Mouse (Mus musculus) ES-Bruce4 (cell line): ENCODE measurements around the gene Tmco4. TPM values are rescaled to one million over a fixed set of nuclear protein-coding genes. Genes with fewer than 3 reads are reported as not detected.

Experiments
- H3K27ac ChIP-seq: 2 replicates; pipeline ENCODE4 v1.5.1; 2012; ENCODE audit warnings: low read length, inconsistent platforms; ENCODE audit not compliant: insufficient read depth
- H3K27me3 ChIP-seq: 2 replicates; pipeline ENCODE4 v1.6.1; 2012; ENCODE audit warnings: mild to moderate bottlenecking, low read length, inconsistent platforms; ENCODE audit not compliant: control insufficient read depth, poor library complexity, insufficient read depth, severe bottlenecking
- H3K36me3 ChIP-seq: 2 replicates; pipeline ENCODE4 v1.6.1; 2012; ENCODE audit warnings: inconsistent platforms, mild to moderate bottlenecking, low read length, moderate library complexity; ENCODE audit not compliant: control insufficient read depth, poor library complexity, insufficient read depth, severe bottlenecking
- H3K4me1 ChIP-seq: one replicate; pipeline ENCODE4 v1.8.1; 2011; ENCODE audit warnings: low read length; ENCODE audit not compliant: control insufficient read depth, insufficient read depth
- H3K4me3 ChIP-seq: 2 replicates; pipeline ENCODE4 v1.5.1; 2011; ENCODE audit warnings: low read depth, mild to moderate bottlenecking, low read length
- H3K9ac ChIP-seq: 2 replicates; pipeline ENCODE4 v1.6.1; 2012; ENCODE audit warnings: low read depth, mild to moderate bottlenecking, inconsistent platforms; ENCODE audit not compliant: poor library complexity, severe bottlenecking
- H3K9me3 ChIP-seq: replicated peaks from 2 replicates; pipeline ENCODE4 v1.6.1; 2012; ENCODE audit warnings: mild to moderate bottlenecking, low read length, inconsistent platforms; ENCODE audit not compliant: control insufficient read depth, poor library complexity, insufficient read depth, severe bottlenecking
- CTCF ChIP-seq: IDR thresholded peaks from one replicate; pipeline ENCODE4 v1.8.1; 2011; ENCODE audit warnings: low read depth, low read length
- EP300 ChIP-seq: IDR thresholded peaks from 2 replicates; pipeline ENCODE4 v1.6.1; 2011; ENCODE audit warnings: low read depth, low read length; ENCODE audit not compliant: insufficient read depth
- POLR2A ChIP-seq: IDR thresholded peaks from one replicate; pipeline ENCODE4 v1.8.1; 2011; ENCODE audit warnings: low read length; ENCODE audit not compliant: insufficient read depth
- polyA plus RNA-seq: library from polyadenylated mRNA; stranded (reverse); fragments of >200 nt; gene quantifications from 2 replicates; pipeline ENCODE4 v1.2.4, GENCODE M21; 2011; ENCODE audit warnings: low read depth; ENCODE audit not compliant: missing spikeins, insufficient read depth, insufficient read length

The Tmco4 gene
- polyA plus RNA-seq, 1 experiment, result 3.9 TPM

- Histone ChIP-seq H3K9me3 (no peaks in the 10 kb centered on the region), H3K36me3 (no peaks in the 10 kb centered on the region), H3K27ac (no peak overlapping the region), H3K4me1 (no peaks in the 10 kb centered on the region), H3K4me3 (no peak overlapping the region), H3K27me3 (no peaks in the 10 kb centered on the region), H3K9ac (no peak overlapping the region)
- no peak for TF ChIP-seq CTCF
- no peak for TF ChIP-seq POLR2A
- TF ChIP-seq EP300, result no peak
These were observed 108.7 kb downstream of the Tmco4 start for GRCm38 (mm10) chr4:139081270-139081931.

DNA sequence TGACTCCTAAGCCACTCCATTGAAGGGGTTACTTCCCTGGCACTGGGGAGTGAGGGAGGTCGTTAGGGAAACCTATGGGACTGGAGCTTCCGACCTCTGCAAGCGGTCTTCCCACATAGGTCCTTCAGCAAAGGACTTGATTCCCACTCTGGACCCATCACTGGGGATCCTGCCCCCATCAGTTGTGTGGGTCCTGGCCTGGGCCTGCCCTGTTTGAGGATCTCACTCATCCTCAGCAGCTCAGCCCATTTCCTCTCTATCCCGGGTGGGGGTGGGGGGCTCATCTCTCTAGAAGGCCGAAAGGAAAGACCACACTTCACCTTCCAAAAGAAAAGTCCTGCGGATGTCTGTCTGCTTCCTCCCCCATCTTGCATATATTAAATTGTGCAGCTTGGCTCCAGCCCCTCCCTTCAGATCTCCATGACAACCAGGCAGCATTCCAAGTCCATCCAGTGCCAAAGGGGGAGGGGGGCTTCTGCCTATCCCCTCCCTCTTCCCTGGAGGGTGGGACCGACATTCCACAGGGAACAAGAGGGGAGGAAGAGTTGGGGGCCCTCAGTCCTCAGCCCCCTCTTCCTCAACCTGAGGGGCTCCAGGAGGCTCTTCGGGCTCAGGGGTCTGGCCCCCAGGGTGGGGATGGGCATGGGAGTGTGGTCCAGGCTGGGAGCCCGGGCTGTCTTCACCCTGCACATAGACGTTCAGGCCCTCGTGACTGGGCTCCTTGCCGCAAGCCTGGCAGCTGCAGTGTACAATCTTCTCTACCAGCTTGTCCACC is 110.3 kb downstream of the Tmco4 start:
- H3K9me3 ChIP-seq, result no peaks in the 10 kb centered on the region
- no peak overlapping the region for H3K4me3 ChIP-seq
- H3K9ac ChIP-seq, result no peak overlapping the region
- no peaks in the 10 kb centered on the region for H3K27me3 ChIP-seq
- H3K4me1 ChIP-seq, result no peaks in the 10 kb centered on the region
- H3K36me3 ChIP-seq, result no peaks in the 10 kb centered on the region
- H3K27ac ChIP-seq, result no peak overlapping the region
- TF ChIP-seq POLR2A, result no peak

GRCm38 (mm10) chr4:139085337-139085736 is 112.6 kb downstream of the Tmco4 start:
- Histone ChIP-seq H3K9me3 (no peaks in the 10 kb centered on the region), H3K27ac (no peak overlapping the region), H3K36me3 (no peaks in the 10 kb centered on the region), H3K27me3 (no peaks in the 10 kb centered on the region), H3K4me1 (no peaks in the 10 kb centered on the region), H3K9ac (no peak overlapping the region), H3K4me3 (no peak overlapping the region)
- TF ChIP-seq POLR2A (no peak), CTCF (no peak), EP300 (no peak)

DNA sequence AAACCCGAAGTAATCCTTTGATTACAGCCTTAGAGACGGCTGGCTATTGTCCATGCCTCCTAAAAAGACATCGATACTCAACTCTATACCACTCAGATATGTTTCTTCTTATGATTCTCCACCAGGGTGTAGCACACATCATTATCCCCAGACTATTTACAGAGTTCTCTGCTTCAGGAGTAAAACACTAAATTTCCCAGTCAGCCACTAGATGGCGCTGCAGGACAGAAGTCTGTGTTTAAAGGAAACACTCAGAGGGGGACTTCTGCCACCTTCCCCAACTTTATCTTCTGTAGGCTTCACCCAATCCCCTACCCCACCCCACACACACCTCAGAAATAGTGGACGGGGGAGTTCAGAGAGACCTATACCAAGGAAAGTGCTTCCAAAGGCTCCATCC is 113.3 kb downstream of the Tmco4 start:
- no peaks in the 10 kb centered on the region for H3K9me3 ChIP-seq
- no peaks in the 10 kb centered on the region for H3K4me1 ChIP-seq
- TF ChIP-seq CTCF (peak; percentile 34), EP300 (no peak)
- no peak overlapping the region for H3K9ac ChIP-seq
- no peaks in the 10 kb centered on the region for H3K36me3 ChIP-seq
- H3K27ac ChIP-seq, result no peak overlapping the region
- no peak overlapping the region for H3K4me3 ChIP-seq
- no peaks in the 10 kb centered on the region for H3K27me3 ChIP-seq

GRCm38 (mm10) chr4:139086984-139087383 is 114.3 kb downstream of the Tmco4 start:
- Histone ChIP-seq H3K4me3 (no peak overlapping the region), H3K9me3 (no peaks in the 10 kb centered on the region), H3K4me1 (no peaks in the 10 kb centered on the region), H3K27ac (no peak overlapping the region), H3K27me3 (no peaks in the 10 kb centered on the region), H3K9ac (no peak overlapping the region), H3K36me3 (no peaks in the 10 kb centered on the region)
- TF ChIP-seq EP300, result no peak
- no peak for TF ChIP-seq CTCF
- TF ChIP-seq POLR2A, result no peak

- Histone ChIP-seq H3K27ac (no peak overlapping the region), H3K9ac (no peak overlapping the region), H3K9me3 (no peaks in the 10 kb centered on the region), H3K4me3 (no peak overlapping the region), H3K36me3 (no peaks in the 10 kb centered on the region), H3K27me3 (peaks cover 10% of the 10 kb centered on the region), H3K4me1 (no peaks in the 10 kb centered on the region)
- no peak for TF ChIP-seq CTCF
- no peak for TF ChIP-seq EP300
- no peak for TF ChIP-seq POLR2A
These were observed 116.4 kb downstream of the Tmco4 start for GRCm38 (mm10) chr4:139088982-139089671.
